Mouse (Mus musculus) heart, postnatal 10 days (tissue): ENCODE measurements around the gene Padi3. TPM values are rescaled to one million over a fixed set of nuclear protein-coding genes. Genes with fewer than 3 reads are reported as not detected.

Source experiments
- DNase-seq, 2 experiments: peaks; one replicate each; pipeline ENCODE4 v3.0.0; 2021
- intact Hi-C: fragments of 180-260 bp; cut with DNase I; formaldehyde crosslinking; loops from one replicate; pipeline ENCODE4 v1.15.1; 2025
- total RNA-seq, 2 experiments: library from RNA; stranded (reverse); gene quantifications; 2 replicates each; pipeline ENCODE4 v1.2.3; 2021

Gene Padi3
- total RNA-seq, 2 experiments from 2014 or later = 0.12 TPM

- intact Hi-C loops = no loop called here
These were observed 69.0 kb downstream of the Padi3 start for GRCm38 (mm10) chr4:140741401-140741800.

GRCm38 (mm10) chr4:140740655-140741054, 69.8 kb downstream of the Padi3 start:
- intact Hi-C loops = no loop called here

More at GRCm38 (mm10) chr4:140741401-140741800, 69.0 kb downstream of the Padi3 start:
- DNase-seq = no peak

More at GRCm38 (mm10) chr4:140740655-140741054, 69.8 kb downstream of the Padi3 start:
- no peak for DNase-seq

Other genes with a start within 250 kb of the Padi3 start
- gene Arhgef10l, start 144.6 kb downstream of the Padi3 start, total RNA-seq = 10 to 100 TPM; 55.4 to 68.4 TPM
- 10 to 100 TPM; 31.8 to 36.0 TPM for gene Rcc2, start 110.1 kb downstream of the Padi3 start, total RNA-seq
- not detected for gene Padi6, start 68.0 kb downstream of the Padi3 start, total RNA-seq
- gene Padi4, start 36.4 kb downstream of the Padi3 start, total RNA-seq = under 1 TPM; 0.40 to 0.48 TPM
- gene Padi1, start 35.1 kb upstream of the Padi3 start, total RNA-seq = not detected
- 1 to 10 TPM in 1 of 2 experiments, under 1 TPM in 1; 0.65 to 1.1 TPM for gene Padi2, start 95.7 kb upstream of the Padi3 start, total RNA-seq
- gene Sdhb, start 150.6 kb upstream of the Padi3 start, total RNA-seq = 100 to 1,000 TPM; 725 to 746 TPM
- 10 to 100 TPM; 20.0 to 24.7 TPM for gene Atp13a2, start 176.2 kb upstream of the Padi3 start, total RNA-seq
- 10 to 100 TPM; 47.6 to 53.7 TPM for gene Mfap2, start 199.8 kb upstream of the Padi3 start, total RNA-seq
- 1 to 10 TPM; 7.0 to 7.4 TPM for gene Crocc, start 249.9 kb upstream of the Padi3 start, total RNA-seq